Mouse (Mus musculus): ENCODE measurements at regions not wholly inside any gene's neighbourhood (a gene's known extent, or its start where the extent isn't known, plus 50 kb on each side); places are given as distances from the start of the nearest gene placed in this dataset.

DNA sequence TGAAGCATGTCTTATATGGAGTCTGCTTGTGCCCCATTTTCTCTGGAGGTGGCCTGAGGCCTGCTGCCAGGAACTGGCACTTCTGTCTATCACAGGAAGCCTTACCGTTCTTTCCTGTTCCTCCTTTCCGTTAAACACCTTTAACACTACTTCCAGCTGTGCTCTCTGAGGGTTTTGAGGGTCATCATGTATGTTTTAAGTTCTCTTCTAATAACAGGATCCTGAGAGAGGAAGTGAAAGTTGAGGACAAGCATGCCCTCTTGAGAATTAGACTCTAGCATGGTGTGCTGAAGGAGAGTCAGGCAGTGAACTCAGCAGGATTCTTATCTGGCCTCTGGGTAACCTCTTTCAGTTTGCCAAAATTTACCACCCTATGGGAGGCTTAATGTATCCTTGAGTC, 418.0 kb upstream of the 9430069I07Rik start:
- DNase-seq (ENCODE audit: low spot score): no peak
- intact Hi-C loops (cut with DNase I): no loop called here

DNA sequence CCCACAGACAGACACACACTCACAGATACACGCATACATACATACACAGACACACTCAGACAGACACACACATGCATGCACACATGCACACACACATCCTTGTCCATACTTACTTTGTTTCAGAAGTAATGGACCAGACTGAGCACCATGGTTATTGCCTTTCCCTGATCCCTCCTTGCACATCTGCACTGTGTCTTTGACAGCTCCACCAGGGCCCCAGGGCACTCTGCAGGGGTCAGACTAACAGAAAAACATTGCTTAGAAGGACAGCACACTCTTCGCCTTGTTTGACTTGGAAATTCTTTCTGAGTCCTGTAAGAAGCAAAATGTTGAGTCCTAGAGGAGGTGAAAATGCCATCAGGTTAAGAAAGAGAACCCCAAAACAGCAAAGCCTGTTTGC, 394.1 kb upstream of the 9430069I07Rik start:
- no peak for DNase-seq (ENCODE audit: low spot score)
- intact Hi-C loops (cut with DNase I): no loop called here

DNA sequence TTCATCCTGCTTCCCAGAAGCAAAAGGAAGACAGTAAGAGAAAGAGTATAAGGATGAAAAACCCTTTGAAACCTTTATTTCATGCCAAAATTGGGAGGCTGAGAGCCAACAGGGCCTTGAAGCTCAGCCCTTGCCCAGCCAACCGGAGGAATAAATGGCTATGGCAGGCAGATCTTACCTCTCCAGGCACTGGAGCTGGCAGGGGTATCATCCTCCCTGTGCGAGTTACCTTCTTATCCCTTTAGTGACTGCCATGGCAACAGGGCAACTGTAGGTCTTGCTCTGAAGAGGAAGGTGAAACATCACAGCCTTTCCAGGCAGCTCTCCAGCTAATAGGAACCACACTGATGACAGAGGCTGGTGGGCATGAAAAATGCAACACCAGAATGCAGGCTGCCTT, 393.3 kb upstream of the 9430069I07Rik start:
- intact Hi-C loops (cut with DNase I): no loop called here
- no peak for DNase-seq (ENCODE audit: low spot score)

DNA sequence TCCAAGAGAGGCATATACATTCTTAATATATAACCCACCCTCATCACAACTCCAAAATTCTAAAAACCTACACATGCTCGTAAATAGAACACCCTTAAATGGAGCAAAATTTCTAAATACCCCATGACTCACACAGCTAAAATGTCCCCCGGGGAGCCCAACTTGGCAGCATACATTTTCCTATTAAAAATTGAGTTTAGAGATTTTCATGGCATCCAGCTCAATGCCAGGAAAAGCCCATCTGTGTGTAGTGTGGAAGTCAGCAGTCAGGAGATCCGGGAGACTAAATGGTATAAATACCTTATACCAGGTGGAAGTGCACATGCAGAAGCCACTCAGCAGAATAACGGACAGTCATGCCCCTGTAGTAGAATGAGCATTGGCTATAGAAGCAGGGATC, 389.4 kb upstream of the 9430069I07Rik start:
- DNase-seq (ENCODE audit: low spot score): no peak
- intact Hi-C loops (cut with DNase I): no loop called here

DNA sequence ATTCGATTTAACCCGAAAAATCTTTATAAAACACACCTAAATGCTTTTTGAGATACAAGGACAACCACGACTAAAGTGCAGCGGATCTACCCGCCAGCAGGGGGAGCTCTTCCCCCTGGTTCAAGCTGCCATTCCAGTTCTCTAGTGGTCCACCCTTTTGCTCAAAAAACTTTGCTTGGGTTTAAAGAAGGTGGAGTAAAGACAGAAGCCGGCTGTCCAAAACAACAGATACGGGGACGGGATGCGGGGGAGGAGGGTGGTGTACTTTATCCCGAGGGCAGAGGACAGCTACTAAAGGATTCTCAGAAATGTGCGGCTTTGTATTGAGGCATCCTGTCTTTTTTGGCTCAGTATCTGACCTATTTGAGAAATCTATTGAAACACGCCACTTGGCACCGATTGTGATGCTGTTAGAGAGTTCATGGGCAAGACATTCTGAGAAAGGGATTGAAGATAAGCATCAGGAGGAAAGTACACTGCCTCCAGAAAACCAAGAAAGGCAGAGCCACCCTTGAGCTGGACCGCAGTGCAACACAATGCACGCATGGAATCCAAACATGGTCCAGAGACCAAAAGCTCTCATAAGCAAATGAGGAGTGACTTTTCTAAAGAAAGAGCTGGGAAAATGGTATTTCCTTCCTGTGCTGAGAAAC, 385.6 kb upstream of the 9430069I07Rik start:
- DNase-seq (ENCODE audit: low spot score): no peak
- intact Hi-C loops (cut with DNase I): loop anchor here (2.0 kb wide), 2 partner anchors 202 to 1404 kb away; no protein-coding TSS in a partner anchor

DNA sequence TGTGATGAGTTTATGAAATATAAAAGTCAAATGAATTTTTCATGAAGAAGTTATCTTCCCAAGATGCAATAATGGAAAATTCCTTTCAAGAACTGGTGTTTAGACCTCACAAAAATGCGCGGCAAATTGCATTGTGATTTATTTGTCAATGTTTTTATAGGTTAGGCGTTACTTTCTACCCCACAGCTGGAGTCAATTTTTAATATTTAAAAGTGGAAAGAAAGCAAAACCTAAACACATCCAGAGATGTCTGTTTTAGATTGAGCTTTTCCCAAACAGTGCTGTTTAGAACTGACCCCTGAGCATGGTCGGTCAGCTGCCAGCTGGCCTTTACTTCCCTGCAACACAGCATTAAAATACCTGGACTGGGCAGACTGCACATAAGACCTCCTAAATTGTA, 383.8 kb upstream of the 9430069I07Rik start:
- intact Hi-C loops (cut with DNase I): no loop called here

More for the DNA sequence above, 383.8 kb upstream of the 9430069I07Rik start:
- no peak for DNase-seq (ENCODE audit: low spot score)
